Mouse (Mus musculus) v-Abl transformed pro-B cells (cell line): ENCODE results near the gene Tns2.
"Not testable (repeated sequence)": the region's sequence is repeated elsewhere in the genome, so short reads cannot be mapped to it uniquely, and the experiment has no call there.

ENCODE experiments used
- in situ Hi-C, 2 experiments: fragments of 400-800 bp; cut with MboI; formaldehyde crosslinking; loops; one replicate each; pipeline ENCODE4 v1.15.1; 2025; ENCODE audit not compliant: unreplicated experiment in 2 of 2

The Tns2 gene

GRCm38 (mm10) chr15:102126303-102126702, 26.1 kb downstream of the Tns2 start:
- in situ Hi-C loops: no loop called here

DNA sequence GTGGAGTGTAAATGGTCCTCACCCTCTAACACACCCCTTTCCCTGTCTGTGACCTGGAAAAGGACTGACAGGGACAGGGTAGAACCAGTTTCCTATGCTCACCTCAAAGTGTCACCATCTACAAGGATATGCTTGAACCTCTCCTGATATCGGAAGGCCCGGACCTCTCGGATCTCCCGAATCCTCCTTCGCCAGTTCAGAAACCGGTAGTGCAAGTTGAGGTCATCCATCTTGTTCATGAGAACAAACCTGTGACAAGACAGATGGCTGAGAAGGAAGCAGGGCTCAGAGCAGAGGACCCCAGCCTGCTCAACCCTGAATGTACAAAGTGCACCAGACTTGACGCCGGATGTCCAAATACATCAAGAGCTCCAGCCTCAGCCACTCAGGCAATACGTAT, 33.1 kb downstream of the Tns2 start:
- in situ Hi-C loops: no loop called here

GRCm38 (mm10) chr15:102134709-102135108, 34.5 kb downstream of the Tns2 start:
- in situ Hi-C loops: no loop called here

DNA sequence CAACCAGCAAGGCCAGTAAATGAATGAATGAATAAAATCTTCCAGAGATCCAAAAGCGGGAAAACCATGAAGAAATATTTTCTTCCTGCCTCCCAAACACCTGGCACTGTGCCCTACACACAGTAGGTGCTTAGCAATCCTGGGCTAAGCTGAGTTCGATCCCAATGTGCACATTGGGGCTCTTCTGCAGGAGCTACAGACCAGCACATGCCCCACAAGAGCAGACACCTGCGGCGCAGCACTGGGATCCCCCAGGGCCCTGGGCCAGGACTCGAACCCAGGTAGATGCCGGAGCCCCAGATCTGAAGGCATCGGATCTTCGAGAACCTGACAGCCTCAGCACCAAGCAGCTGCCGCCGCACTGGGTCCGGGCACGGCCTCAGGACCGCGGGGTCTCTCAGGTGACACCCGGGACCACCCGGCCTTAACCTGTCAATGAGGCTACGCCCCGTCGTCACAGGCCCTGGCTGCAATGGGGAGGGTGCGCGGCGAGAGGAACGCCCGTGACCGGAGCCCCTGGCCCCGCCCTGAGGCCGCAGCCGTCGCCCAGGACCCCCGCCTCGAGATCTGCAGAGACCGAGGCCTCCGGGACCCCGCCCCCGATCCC, 35.4 kb downstream of the Tns2 start:
- in situ Hi-C loops: no loop called here

GRCm38 (mm10) chr15:102136129-102136758, 36.0 kb downstream of the Tns2 start, which contains the start of gene Spryd3:
Spryd3 (minus strand) TSS chr15:102136234.
- in situ Hi-C loops: no loop called here

DNA sequence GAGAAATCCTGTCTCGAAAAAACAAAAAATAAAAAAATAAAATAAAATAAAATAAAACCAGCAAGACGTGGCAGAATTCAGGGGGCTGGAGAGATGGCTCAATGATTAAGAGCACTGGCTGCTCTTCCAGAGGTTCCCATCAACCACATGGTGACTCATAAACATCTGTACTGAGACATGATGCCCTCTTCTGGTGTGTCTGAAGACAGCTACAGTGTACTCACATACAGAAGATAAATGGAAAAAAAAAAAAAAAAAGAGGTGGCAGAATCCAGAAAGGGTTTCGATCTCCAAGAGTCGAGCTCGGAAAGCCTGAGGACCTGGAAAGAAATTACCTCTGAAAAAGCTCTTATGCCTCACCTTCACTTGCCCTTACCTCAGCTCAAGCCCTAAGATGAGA, 40.9 kb downstream of the Tns2 start:
- in situ Hi-C loops: loop anchor here in 1 of 2 experiments (10.0 kb wide), 1 partner anchor 156 kb away; no protein-coding TSS in a partner anchor

DNA sequence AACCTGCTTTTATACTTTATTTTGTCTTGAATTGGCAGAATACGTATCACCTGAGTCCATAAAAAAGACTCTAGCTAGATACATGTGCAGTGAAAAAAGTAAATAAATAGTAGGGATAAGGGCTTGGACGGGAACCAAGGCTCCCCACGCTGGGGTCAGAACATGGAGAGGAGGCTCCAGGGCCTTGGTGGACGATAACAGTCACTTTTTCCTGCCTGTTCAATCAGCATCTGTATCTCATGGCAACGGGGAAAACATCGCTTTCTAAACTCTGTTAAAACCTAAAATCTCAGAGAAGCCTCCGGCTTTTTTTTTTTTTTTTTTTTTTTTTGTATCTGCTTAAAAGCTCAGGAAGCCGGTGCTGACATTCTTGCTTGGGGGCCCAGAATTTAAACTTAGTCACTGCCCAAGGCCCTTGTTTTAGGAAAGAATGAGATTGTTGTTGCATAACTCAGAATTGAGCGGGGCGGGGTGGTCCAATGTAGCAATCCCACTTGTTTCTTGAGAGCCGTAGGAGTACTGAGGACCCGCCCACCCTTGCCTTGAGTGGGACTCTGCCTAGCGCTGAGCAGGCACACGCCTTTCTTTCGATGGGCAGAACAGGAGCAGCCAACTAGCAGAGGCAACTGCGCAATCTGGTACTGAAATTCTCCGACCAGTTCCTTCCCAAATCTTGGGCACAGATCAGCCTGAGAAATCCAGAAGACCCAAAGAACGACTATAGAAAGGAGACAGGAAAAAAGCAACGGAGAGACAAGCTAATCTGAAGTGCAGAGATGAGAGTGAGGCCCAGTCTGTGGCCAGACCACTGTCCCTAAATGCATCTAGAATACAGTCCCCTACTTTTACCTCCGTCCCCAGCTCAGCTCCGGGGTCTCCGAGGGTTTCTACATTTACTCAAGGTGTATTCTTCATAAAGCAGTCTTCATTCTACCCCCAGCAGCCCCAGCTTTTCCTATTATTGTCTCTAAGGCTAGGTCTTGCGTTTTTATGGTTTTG, 43.0 kb downstream of the Tns2 start:
- in situ Hi-C loops: loop anchor here in 1 of 2 experiments (10.0 kb wide), 1 partner anchor 158 kb away; no protein-coding TSS in a partner anchor

GRCm38 (mm10) chr15:102144274-102144711, 44.1 kb downstream of the Tns2 start, which contains the start of gene Igfbp6:
Igfbp6 (plus strand) TSS chr15:102144362.
- in situ Hi-C loops: loop anchor here in 1 of 2 experiments (10.0 kb wide), 1 partner anchor 159 kb away; no protein-coding TSS in a partner anchor

DNA sequence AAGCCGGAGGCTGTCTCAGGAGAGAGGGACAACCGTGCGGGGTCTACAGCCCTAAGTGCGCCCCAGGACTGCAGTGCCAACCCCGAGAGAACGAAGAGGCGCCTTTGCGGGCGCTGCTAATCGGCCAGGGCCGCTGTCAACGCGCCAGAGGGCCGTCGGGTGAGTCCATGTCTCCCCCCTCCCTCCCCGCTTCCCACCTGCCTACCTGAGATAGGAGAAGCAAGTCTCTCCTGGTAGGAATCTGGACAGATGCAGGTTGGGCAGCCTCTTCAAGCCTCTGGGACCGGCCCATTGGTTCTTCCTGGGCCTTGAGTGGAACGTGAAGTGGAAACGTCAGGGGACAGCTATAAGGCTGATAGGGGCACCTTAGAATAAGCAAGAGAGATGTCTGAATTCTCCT, 44.5 kb downstream of the Tns2 start:
- in situ Hi-C loops: loop anchor here (5.0 to 10.0 kb wide), 2 partner anchors 152 to 160 kb away; no protein-coding TSS in a partner anchor

- in situ Hi-C loops: loop anchor here (5.0 to 10.0 kb wide), 2 partner anchors 153 to 161 kb away; no protein-coding TSS in a partner anchor
Measured at GRCm38 (mm10) chr15:102145330-102145729, 45.1 kb downstream of the Tns2 start.

DNA sequence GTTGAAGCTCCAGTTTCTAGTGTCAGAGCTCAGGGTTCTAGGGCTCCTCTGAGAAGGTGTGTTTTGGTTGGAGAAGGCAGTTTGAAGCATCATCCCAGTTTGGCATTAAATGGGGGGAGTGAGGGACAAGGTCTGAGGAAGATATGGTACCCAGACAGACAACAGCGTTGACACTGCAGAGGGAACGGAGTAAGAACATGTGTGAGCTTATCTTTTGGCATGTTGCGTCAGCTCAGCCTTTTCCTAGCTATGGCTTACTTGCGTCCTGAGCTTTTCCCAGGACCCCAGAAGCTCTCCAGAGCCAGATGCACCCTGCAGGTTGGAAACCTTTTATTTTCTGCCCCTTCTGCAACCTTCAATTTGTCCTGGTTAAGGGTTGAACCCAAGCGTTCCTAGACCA, 45.9 kb downstream of the Tns2 start:
- in situ Hi-C loops: loop anchor here (5.0 to 10.0 kb wide), 2 partner anchors 154 to 161 kb away; no protein-coding TSS in a partner anchor

GRCm38 (mm10) chr15:102146882-102147281, 46.7 kb downstream of the Tns2 start:
- in situ Hi-C loops: loop anchor here (5.0 to 10.0 kb wide), 2 partner anchors 155 to 162 kb away; no protein-coding TSS in a partner anchor

- in situ Hi-C loops: loop anchor here (5.0 to 10.0 kb wide), 2 partner anchors 156 to 163 kb away; no protein-coding TSS in a partner anchor
Measured at GRCm38 (mm10) chr15:102147674-102148402, 47.6 kb downstream of the Tns2 start.

GRCm38 (mm10) chr15:102149561-102149960, 49.3 kb downstream of the Tns2 start:
- in situ Hi-C loops: loop anchor here (5.0 to 10.0 kb wide), 2 partner anchors 157 to 165 kb away; no protein-coding TSS in a partner anchor

- in situ Hi-C loops: no loop called here
Measured at GRCm38 (mm10) chr15:102150301-102151135, 50.3 kb downstream of the Tns2 start, which contains the start of gene Soat2. Soat2 (plus strand) TSS chr15:102150526.

GRCm38 (mm10) chr15:102152646-102153045, 52.4 kb downstream of the Tns2 start:
- in situ Hi-C loops: no loop called here

GRCm38 (mm10) chr15:102155006-102155405, 54.8 kb downstream of the Tns2 start:
- in situ Hi-C loops: not testable (repeated sequence)

DNA sequence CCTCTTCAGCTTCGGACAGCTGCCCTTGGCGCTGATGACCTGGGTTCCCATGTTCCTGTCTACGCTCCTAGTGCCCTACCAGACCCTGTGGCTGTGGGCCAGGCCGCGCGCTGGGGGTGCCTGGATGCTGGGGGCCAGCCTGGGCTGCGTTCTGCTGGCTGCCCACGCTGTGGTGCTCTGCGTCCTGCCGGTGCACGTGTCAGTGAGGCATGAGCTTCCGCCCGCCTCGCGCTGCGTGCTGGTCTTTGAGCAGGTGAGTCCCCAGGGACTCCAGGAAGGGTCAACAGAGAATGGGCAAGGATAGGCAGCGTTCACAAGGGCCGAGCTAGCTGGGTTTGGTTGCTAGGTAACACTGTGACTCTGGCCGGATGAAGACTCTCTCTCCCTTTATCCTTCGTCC, 56.6 kb downstream of the Tns2 start:
- in situ Hi-C loops: no loop called here
